Mouse (Mus musculus) stomach, embryonic 16.5 days (tissue): ENCODE measurements around the gene Tmem262. TPM values are rescaled to one million over a fixed set of nuclear protein-coding genes. Genes with fewer than 3 reads are reported as not detected.

ENCODE experiments used
- ATAC-seq: fragments of 200-750 bp; cut with Nextera tagmentation; 2 replicates; pipeline ENCODE4 v1.8.0; 2017; ENCODE audit warnings: moderate number of reproducible peaks, moderate TSS enrichment; ENCODE audit not compliant: insufficient read depth, low FRiP score
- H3K27ac ChIP-seq: fragments of 300-500 bp; sonication (generic); 2 replicates; pipeline ENCODE4 v1.5.1; 2014; ENCODE audit warnings: low read length
- H3K27me3 ChIP-seq: fragments of 300-500 bp; sonication (generic); 2 replicates; pipeline ENCODE4 v1.6.1; 2014; ENCODE audit warnings: low read length, control low read depth, mixed read lengths; ENCODE audit not compliant: control insufficient read depth, insufficient read depth
- H3K36me3 ChIP-seq: fragments of 300-500 bp; sonication (generic); 2 replicates; pipeline ENCODE4 v1.6.1; 2014; ENCODE audit warnings: low read length; ENCODE audit not compliant: control insufficient read depth, insufficient read depth
- H3K4me1 ChIP-seq: fragments of 300-500 bp; sonication (generic); 2 replicates; pipeline ENCODE4 v1.6.1; 2014; ENCODE audit warnings: low read length, control low read depth, mixed read lengths; ENCODE audit not compliant: control insufficient read depth, insufficient read depth
- H3K4me2 ChIP-seq: fragments of 300-500 bp; sonication (generic); 2 replicates; pipeline ENCODE4 v1.6.1; 2014; ENCODE audit warnings: low read depth, low read length, mixed read lengths
- H3K4me3 ChIP-seq: fragments of 300-500 bp; sonication (generic); replicated peaks from 2 replicates; pipeline ENCODE4 v1.5.1; 2014; ENCODE audit warnings: mild to moderate bottlenecking, low read length
- H3K9ac ChIP-seq: fragments of 300-500 bp; sonication (generic); 2 replicates; pipeline ENCODE4 v1.6.1; 2014; ENCODE audit warnings: low read length
- H3K9me3 ChIP-seq: fragments of 300-500 bp; sonication (generic); replicated peaks from 2 replicates; pipeline ENCODE4 v1.6.1; 2016; ENCODE audit warnings: low read length, control low read depth; ENCODE audit not compliant: control insufficient read depth
- WGBS: fragments of 180-500 bp; shearing (Covaris S2); extraction: QIAGEN DNeasy Blood & Tissue Kit; methylation state at CpG from one replicate; pipeline ENCODE4 v1.1.7; 2014; 5-methylcytosine and 5-hydroxymethylcytosine counted together
- polyA plus RNA-seq: library from polyadenylated mRNA; unstranded; fragments of >200 nt; fragmentation: Nextera tagmentation; extraction: Ambion mirVana; gene quantifications from 2 replicates; pipeline ENCODE4 v1.2.1, GENCODE M21; 2015

The Tmem262 gene
- polyA plus RNA-seq, 1 experiment from 2014 or later, result not detected

- 0 out of 2 replicates have a peak within 1 kb of the TSS, but pooled peaks have one; percentile 3 for H3K9ac ChIP-seq
- H3K4me1 ChIP-seq, result no peaks in the 10 kb centered on the region
- H3K4me2 ChIP-seq, result no peak within 1 kb of the TSS
- no peaks in the 10 kb centered on the region for H3K36me3 ChIP-seq
- 80% methylated on average over 7 of the region's 7 CpGs for WGBS
- ATAC-seq, result no peak
- no peaks in the 10 kb centered on the region for H3K9me3 ChIP-seq
- H3K27me3 ChIP-seq, result no peaks in the 10 kb centered on the region
- H3K4me3 ChIP-seq, result no peak within 1 kb of the TSS
- H3K27ac ChIP-seq, result no peak within 1 kb of the TSS
Observed at GRCm38 (mm10) chr19:6105586-6105985, 25.8 kb downstream of the Tmem262 start, which contains the start of gene Naaladl1. Gene Naaladl1 (plus strand): TSS chr19:6105782.

GRCm38 (mm10) chr19:6113116-6113515, 33.3 kb downstream of the Tmem262 start:
- Histone ChIP-seq H3K36me3 (0 out of 2 replicates have a peak, but pooled peaks cover 8% of the 10 kb centered on the region), H3K4me1 (peaks cover 8% of the 10 kb centered on the region; the same call in 1 of the 2 replicates), H3K4me2 (no peak overlapping the region), H3K27me3 (no peaks in the 10 kb centered on the region), H3K4me3 (no peak overlapping the region), H3K9me3 (no peaks in the 10 kb centered on the region), H3K27ac (no peak overlapping the region), H3K9ac (no peak overlapping the region)
- 35% methylated on average over 6 of the region's 6 CpGs for WGBS
- no peak for ATAC-seq

DNA sequence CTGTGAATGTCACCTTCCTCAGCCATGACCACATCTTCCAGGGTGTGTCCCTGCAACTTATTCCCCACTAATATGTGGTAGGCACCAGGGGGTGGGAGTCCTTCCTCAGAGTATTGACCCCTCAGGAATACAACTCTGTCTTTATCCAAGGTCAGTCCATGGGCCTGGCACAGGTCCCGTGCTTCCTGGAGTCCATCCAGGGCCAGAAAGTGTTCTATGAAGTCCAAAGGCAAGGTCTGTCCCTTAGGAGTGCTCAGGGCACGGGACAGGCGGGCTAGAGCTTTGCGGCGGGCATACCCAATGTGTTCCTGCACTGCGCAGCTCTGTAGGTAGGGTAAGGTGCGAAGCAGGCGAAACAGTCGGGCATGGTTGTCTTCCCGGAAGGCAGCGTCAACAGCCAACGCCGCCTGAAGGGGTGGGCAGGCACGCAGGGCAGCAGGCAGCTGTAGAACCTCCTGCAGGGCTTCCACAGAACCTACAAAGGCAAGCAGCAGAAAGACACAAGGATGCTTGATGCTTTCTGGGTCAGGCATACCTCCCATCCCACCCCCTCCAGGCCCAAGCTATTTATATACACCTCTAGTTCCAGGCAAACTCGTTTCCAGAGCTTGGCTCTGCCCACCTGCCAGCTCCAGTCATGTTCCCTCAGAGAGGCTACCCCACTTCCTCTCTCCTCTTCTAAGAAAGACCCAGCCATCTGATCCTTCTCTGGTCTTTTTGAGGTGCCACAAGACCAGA, 36.4 kb downstream of the Tmem262 start:
- Histone ChIP-seq H3K27ac (no peak overlapping the region), H3K4me2 (no peak overlapping the region; the same call in 1 of the 2 replicates), H3K9ac (0 out of 2 replicates have a peak overlapping the region, but pooled peaks have one; percentile 22), H3K9me3 (no peaks in the 10 kb centered on the region), H3K36me3 (0 out of 2 replicates have a peak, but pooled peaks cover 8% of the 10 kb centered on the region), H3K27me3 (no peaks in the 10 kb centered on the region), H3K4me1 (peaks cover 14% of the 10 kb centered on the region; the same call in 1 of the 2 replicates), H3K4me3 (0 out of 2 replicates have a peak overlapping the region, but pooled peaks have one; percentile 90)
- WGBS, result 86% methylated on average over 15 of the region's 15 CpGs
- ATAC-seq, result no peak

- Histone ChIP-seq H3K36me3 (0 out of 2 replicates have a peak, but pooled peaks cover 8% of the 10 kb centered on the region), H3K4me2 (peak overlapping the region; percentile 87), H3K4me3 (peak overlapping the region; percentile 90), H3K27me3 (no peaks in the 10 kb centered on the region), H3K27ac (peak overlapping the region; percentile 98), H3K9ac (peak overlapping the region; percentile 92), H3K4me1 (peaks cover 14% of the 10 kb centered on the region; the same call in 1 of the 2 replicates), H3K9me3 (no peaks in the 10 kb centered on the region)
- peak; percentile 1; the same call in 1 of the 2 replicates for ATAC-seq
- whole genome bisulfite sequencing, result 4% methylated on average over 32 of the region's 32 CpGs
Observed at GRCm38 (mm10) chr19:6117346-6117985, 37.6 kb downstream of the Tmem262 start.

DNA sequence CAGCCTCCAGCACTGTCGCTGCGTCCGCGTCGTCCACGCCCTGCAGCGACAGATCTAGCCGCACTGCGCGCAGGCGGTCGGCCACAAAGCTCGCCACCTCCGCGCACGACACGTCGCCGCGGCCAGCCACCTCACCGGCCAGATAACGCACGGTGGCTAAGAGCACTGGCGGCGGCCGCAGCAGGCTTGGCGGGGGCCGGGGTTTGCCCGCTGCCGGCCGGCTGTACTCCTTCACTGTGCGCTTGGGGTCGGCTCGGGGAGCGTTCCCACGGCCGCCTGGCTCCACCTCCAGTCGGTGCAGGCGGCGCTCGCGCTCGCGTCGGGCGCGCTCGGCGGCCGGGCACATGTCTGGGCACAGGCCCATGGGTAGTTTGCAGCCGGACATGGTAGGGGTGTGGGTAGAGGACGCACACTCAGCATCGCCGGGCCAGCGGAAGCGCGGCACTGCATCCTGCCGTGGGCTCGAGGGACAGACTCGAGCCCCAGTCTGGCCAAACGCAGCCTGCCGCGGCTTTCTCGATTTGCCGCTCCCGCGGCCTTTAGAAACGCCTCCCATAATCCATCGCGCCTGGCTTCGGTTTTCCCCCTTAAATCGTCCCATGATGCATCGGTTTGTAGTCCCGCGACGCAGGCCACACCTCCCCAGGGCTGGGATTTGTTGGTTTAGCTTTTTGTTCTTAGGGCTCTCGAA, 38.3 kb downstream of the Tmem262 start, which contains the start of gene Sac3d1:
Gene Sac3d1 (minus strand): TSS at position 665 of the 691 bp plus-strand sequence.
- 0% methylated on average over 77 of the region's 77 CpGs for WGBS
- peaks cover 14% of the 10 kb centered on the region; the same call in 1 of the 2 replicates for H3K4me1 ChIP-seq

DNA sequence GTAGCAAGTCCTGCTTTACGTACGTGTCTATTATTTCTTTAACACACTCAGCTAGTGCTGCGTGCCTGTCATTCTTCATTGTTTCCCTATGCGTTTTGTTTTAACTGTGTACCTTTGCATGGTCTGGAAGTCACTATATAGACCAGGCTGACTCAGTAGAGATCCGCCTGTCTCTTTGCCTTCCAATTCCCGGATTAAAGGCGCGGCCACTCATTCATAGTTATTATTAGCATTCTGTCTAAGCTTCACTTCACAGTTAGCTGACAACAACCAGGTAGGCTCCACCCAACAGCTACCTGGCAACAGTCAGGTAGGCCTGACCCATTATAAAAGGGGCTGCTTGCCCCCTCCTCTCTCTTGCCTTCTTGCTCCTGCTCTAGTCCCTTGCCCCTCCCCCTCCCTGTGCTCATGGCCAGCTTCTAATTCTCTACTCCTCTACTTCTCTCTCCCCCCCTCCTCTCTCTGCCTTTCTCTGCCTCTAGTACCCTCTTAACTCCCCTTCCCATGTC, 38.9 kb downstream of the Tmem262 start:
- Histone ChIP-seq H3K4me1 (peaks cover 17% of the 10 kb centered on the region; the same call in 1 of the 2 replicates), H3K27ac (peak overlapping the region; percentile 98), H3K4me2 (peak overlapping the region; percentile 87), H3K36me3 (0 out of 2 replicates have a peak, but pooled peaks cover 8% of the 10 kb centered on the region), H3K9ac (peak overlapping the region; percentile 92), H3K4me3 (peak overlapping the region; percentile 90), H3K27me3 (no peaks in the 10 kb centered on the region), H3K9me3 (no peaks in the 10 kb centered on the region)
- WGBS, result under 1% methylated on average over 8 of the region's 8 CpGs
- ATAC-seq, result peak; percentile 11; the same call in 1 of the 2 replicates

More for the DNA sequence above, 38.3 kb downstream of the Tmem262 start, which contains the start of gene Sac3d1:
- Histone ChIP-seq H3K9me3 (no peaks in the 10 kb centered on the region), H3K4me2 (peak within 1 kb of the TSS; percentile 87), H3K27ac (peak within 1 kb of the TSS; percentile 98), H3K27me3 (no peaks in the 10 kb centered on the region), H3K9ac (peak within 1 kb of the TSS; percentile 92), H3K36me3 (0 out of 2 replicates have a peak, but pooled peaks cover 8% of the 10 kb centered on the region), H3K4me3 (peak within 1 kb of the TSS; percentile 90)
- ATAC-seq, result peak; percentile 90

DNA sequence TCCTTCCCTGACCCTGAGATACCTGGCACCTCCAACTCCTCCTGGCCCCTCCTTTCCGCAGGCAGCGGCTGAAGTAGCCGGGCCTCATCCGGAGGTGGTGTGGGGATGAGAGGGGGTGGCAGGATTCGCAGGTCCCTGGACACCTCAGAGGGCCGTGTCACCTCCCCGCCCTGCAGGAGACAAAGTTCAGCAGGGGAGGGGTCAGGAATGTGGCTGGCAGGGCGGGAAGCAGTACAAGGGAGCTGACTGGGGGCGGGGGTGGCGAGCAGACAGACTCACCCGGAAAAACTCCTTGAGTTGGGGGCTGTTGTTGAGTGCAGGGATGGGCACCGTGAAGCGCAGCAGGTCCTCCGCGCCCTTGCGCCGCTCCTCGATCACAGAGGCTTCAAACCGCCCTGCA, 41.9 kb downstream of the Tmem262 start:
- ATAC-seq, result no peak

GRCm38 (mm10) chr19:6123330-6123729, 43.5 kb downstream of the Tmem262 start:
- Histone ChIP-seq H3K4me2 (no peak overlapping the region), H3K9ac (0 out of 2 replicates have a peak overlapping the region, but pooled peaks have one; percentile 22), H3K27ac (no peak overlapping the region), H3K9me3 (no peaks in the 10 kb centered on the region), H3K4me1 (peaks cover 14% of the 10 kb centered on the region; the same call in 1 of the 2 replicates), H3K36me3 (no peaks in the 10 kb centered on the region), H3K4me3 (no peak overlapping the region), H3K27me3 (no peaks in the 10 kb centered on the region)
- no peak for ATAC-seq
- WGBS, result 61% methylated on average over 8 of the region's 8 CpGs

More for the DNA sequence above, 41.9 kb downstream of the Tmem262 start:
- 33% methylated on average over 19 of the region's 19 CpGs for WGBS
- H3K9me3 ChIP-seq, result no peaks in the 10 kb centered on the region
- no peak overlapping the region for H3K4me3 ChIP-seq
- H3K4me1 ChIP-seq, result peaks cover 13% of the 10 kb centered on the region; the same call in 1 of the 2 replicates
- no peaks in the 10 kb centered on the region for H3K27me3 ChIP-seq
- H3K36me3 ChIP-seq, result no peaks in the 10 kb centered on the region
- H3K9ac ChIP-seq, result peak overlapping the region; percentile 35; the same call in 1 of the 2 replicates
- H3K4me2 ChIP-seq, result no peak overlapping the region
- H3K27ac ChIP-seq, result no peak overlapping the region
